In genomic region chr3:30995899-30996687, GRCm38 (mm10) we compare ENCODE assay signal across 8 mouse cellular contexts. TPM values are rescaled to one million over a fixed set of nuclear protein-coding genes. Genes with fewer than 3 reads are reported as not detected.
DNase-seq lines count a peak whose midpoint lies in the region; ATAC-seq and TF ChIP-seq lines count a peak whose summit lies in the region.

No protein-coding gene starts in this region.

- WGBS in kidney, embryonic 14.5 days, result under 1% methylated on average over 49 of the region's 49 CpGs
- WGBS in hindbrain, embryonic 16.5 days, result under 1% methylated on average over 37 of the region's 49 CpGs

- no peaks in the 10 kb centered on the region for H3K27me3 ChIP-seq in kidney, embryonic 14.5 days (ENCODE audit: control insufficient read depth, insufficient read depth, low read length)
- H3K27me3 ChIP-seq in G1E (ENCODE audit: insufficient read depth, low read length), result no peaks in the 10 kb centered on the region
- no peaks in the 10 kb centered on the region for H3K27me3 ChIP-seq in hindbrain, embryonic 16.5 days (replicated peaks; ENCODE audit: control insufficient read depth, insufficient read depth, low read length)

- ATAC-seq in kidney, embryonic 14.5 days (ENCODE audit: low FRiP score, low TSS enrichment), result peak; percentile 30; the same call in 1 of the 2 replicates
- no peak for ATAC-seq in G1E (ENCODE audit: extremely low read depth, insufficient number of reproducible peaks, low FRiP score, poor library complexity, severe bottlenecking)
- peak; percentile 39 for ATAC-seq in common myeloid progenitor, adult 5-6 weeks (replicated peaks; ENCODE audit: low read depth, poor library complexity, severe bottlenecking)
- ATAC-seq in hindbrain, embryonic 16.5 days, result peak; percentile 80
- peak; percentile 6 for ATAC-seq in megakaryocyte, adult 5-6 weeks (ENCODE audit: poor library complexity, severe bottlenecking)

- peak overlapping the region; percentile 82; the same call in 1 of the 2 replicates for H3K27ac ChIP-seq in kidney, embryonic 14.5 days (ENCODE audit: low read depth, low read length)
- H3K27ac ChIP-seq in hindbrain, embryonic 16.5 days (ENCODE audit: low read depth, low read length), result peak overlapping the region; percentile 84

- no peaks in the 10 kb centered on the region for H3K36me3 ChIP-seq in kidney, embryonic 14.5 days (ENCODE audit: control insufficient read depth, insufficient read depth, low read length)
- peaks cover 12% of the 10 kb centered on the region for H3K36me3 ChIP-seq in G1E (replicated peaks)
- no peaks in the 10 kb centered on the region for H3K36me3 ChIP-seq in hindbrain, embryonic 16.5 days (ENCODE audit: control insufficient read depth, insufficient read depth, low read length)

- DNase-seq in kidney, postnatal 4 days, result no peak
- no peak for DNase-seq in G1E (ENCODE audit: low spot score)
- no peak for DNase-seq in urinary bladder, adult 2 months (ENCODE audit: low spot score)
- no peak for DNase-seq in gastrocnemius, postnatal 36 days

- peak overlapping the region; percentile 92 for H3K4me3 ChIP-seq in kidney, embryonic 14.5 days (ENCODE audit: low read length)
- H3K4me3 ChIP-seq in G1E (ENCODE audit: low read depth, low read length), result peak overlapping the region; percentile 96
- H3K4me3 ChIP-seq in hindbrain, embryonic 16.5 days (ENCODE audit: low read length), result peak overlapping the region; percentile 72

- H3K9me3 ChIP-seq in kidney, embryonic 14.5 days (ENCODE audit: control insufficient read depth, low read length), result no peaks in the 10 kb centered on the region
- no peaks in the 10 kb centered on the region for H3K9me3 ChIP-seq in G1E (replicated peaks)
- H3K9me3 ChIP-seq in hindbrain, embryonic 16.5 days (ENCODE audit: control insufficient read depth, low read length), result no peaks in the 10 kb centered on the region

- H3K9ac ChIP-seq in kidney, embryonic 14.5 days (ENCODE audit: low read depth, low read length), result peak overlapping the region; percentile 78
- H3K9ac ChIP-seq in hindbrain, embryonic 16.5 days (ENCODE audit: low read depth, low read length), result peak overlapping the region; percentile 92

- intact Hi-C loops in gastrocnemius, postnatal 36 days (cut with DNase I), result no loop called here

- peak overlapping the region; percentile 71 for H3K4me2 ChIP-seq in kidney, embryonic 14.5 days (replicated peaks; ENCODE audit: low read depth, low read length)
- H3K4me2 ChIP-seq in hindbrain, embryonic 16.5 days (ENCODE audit: low read length), result peak overlapping the region; percentile 68

- peaks cover 21% of the 10 kb centered on the region for H3K4me1 ChIP-seq in kidney, embryonic 14.5 days (ENCODE audit: control insufficient read depth, insufficient read depth, low read length)
- peaks cover 49% of the 10 kb centered on the region for H3K4me1 ChIP-seq in G1E (ENCODE audit: insufficient read depth, low read depth, low read length)
- peaks cover 20% of the 10 kb centered on the region for H3K4me1 ChIP-seq in hindbrain, embryonic 16.5 days (ENCODE audit: control insufficient read depth, insufficient read depth, low read depth, low read length)

- no peak for TF ChIP-seq CTCF in G1E (IDR thresholded peaks at IDR 0.05; ENCODE audit: low read depth, low read length)

RNA-seq across cellular contexts. Expression of gene Prkci, which starts 0.5 kb away (rescaled TPM):
- 19.4 and 48.4 TPM in 2 replicates for polyA plus RNA-seq in kidney, embryonic 14.5 days (2014; fragmentation: Nextera tagmentation; extraction: Ambion mirVana)
- total RNA-seq in G1E (2014; fragmentation: Nextera tagmentation) (35.7 and 37.8 TPM in 2 replicates), G1E (2017) (22.0 and 24.4 TPM in 2 replicates)
- 4.8 and 5.1 TPM in 2 replicates for polyA plus RNA-seq in G1E (2012)
- 11.3 and 12.9 TPM in 2 replicates for total RNA-seq in common myeloid progenitor, adult 5-6 weeks (2017)
- polyA plus RNA-seq in hindbrain, embryonic 16.5 days (2015; fragmentation: Nextera tagmentation; extraction: Ambion mirVana), result 25.3 and 27.9 TPM in 2 replicates
- total RNA-seq in megakaryocyte, adult 5-6 weeks (2015), result 18.8 and 19.9 TPM in 2 replicates
- 12.4 and 14.7 TPM in 2 replicates for total RNA-seq in megakaryocyte, adult 5-6 weeks (2017)
- 59.5 and 76.8 TPM in 2 replicates for polyA plus RNA-seq in urinary bladder, adult 2 months (2012; rRNA removed)
- total RNA-seq in gastrocnemius, postnatal 36 days (2021), result 1 to 10 TPM; 2.8 to 3.0 TPM

RNA-seq across cellular contexts. Expression of gene Phc3, which starts 26.9 kb away (rescaled TPM):
- polyA plus RNA-seq in kidney, embryonic 14.5 days (2014; fragmentation: Nextera tagmentation; extraction: Ambion mirVana), result 5.5 and 8.7 TPM in 2 replicates
- 64.3 and 71.4 TPM in 2 replicates for total RNA-seq in G1E (2014; fragmentation: Nextera tagmentation)
- 22.1 and 22.6 TPM in 2 replicates for total RNA-seq in G1E (2017)
- 1.6 and 3.2 TPM in 2 replicates for polyA plus RNA-seq in G1E (2012)
- total RNA-seq in common myeloid progenitor, adult 5-6 weeks (2017), result 20.9 and 21.1 TPM in 2 replicates
- 7.0 TPM in 2 replicates for polyA plus RNA-seq in hindbrain, embryonic 16.5 days (2015; fragmentation: Nextera tagmentation; extraction: Ambion mirVana)
- 31.0 and 31.1 TPM in 2 replicates for total RNA-seq in megakaryocyte, adult 5-6 weeks (2015)
- 17.3 and 20.4 TPM in 2 replicates for total RNA-seq in megakaryocyte, adult 5-6 weeks (2017)
- polyA plus RNA-seq in urinary bladder, adult 2 months (2012; rRNA removed), result 20.9 and 25.0 TPM in 2 replicates
- 10 to 100 TPM in 1 of 2 experiments, 1 to 10 TPM in 1; 9.3 to 11.6 TPM for total RNA-seq in gastrocnemius, postnatal 36 days (2021)
